In the genomic region with DNA sequence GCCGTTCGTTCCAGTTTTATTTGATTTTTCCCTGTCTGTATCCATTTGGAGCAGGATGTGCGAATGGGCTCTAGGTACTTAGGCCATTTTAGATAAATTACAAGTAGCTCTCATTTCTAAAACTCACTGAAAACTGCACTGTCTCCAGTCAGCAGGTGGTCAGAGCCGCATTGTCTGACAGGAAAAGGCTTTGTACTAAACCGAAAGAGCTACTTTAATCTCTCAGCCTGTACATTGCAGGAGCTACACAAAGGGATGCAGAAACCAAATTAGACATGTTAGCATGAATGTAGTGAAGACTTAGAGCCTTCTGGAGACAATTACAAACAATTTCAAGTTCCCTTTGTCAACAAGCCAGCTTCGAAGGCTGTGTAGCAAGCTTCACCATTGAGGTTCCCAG, we compare ENCODE assay signal across 15 mouse cellular contexts.
A peak's percentile ranks its signal among the peaks of the same experiment; 100 is the strongest.
DNase-seq lines count a peak whose midpoint lies in the region; ATAC-seq lines count a peak whose summit lies in the region.
"Had no signal": no experiment of that assay in that cellular context is flagged by ENCODE, and none has a peak within 500 bp of the region (broad histone marks: within the 10 kb centered on the region; RNA-seq: fewer than 3 reads in every experiment).

No protein-coding gene starts in this region.

- peak; percentile 15 to 17 for DNase-seq in cerebellum, postnatal 25 days
- DNase-seq in cerebellum, adult 11 months: no peak
- DNase-seq in hindbrain, embryonic 11.5 days (ENCODE audit: low spot score): peak; percentile 3
- peak; percentile 19 for DNase-seq in Muller cell, postnatal 12 days (ENCODE audit: inconsistent ontology term)
- DNase-seq in left cerebral cortex, postnatal 36 days (ENCODE audit: low spot score in 2 of 2): no peak
- DNase-seq: adrenal gland, postnatal 10 days; kidney, adult 11 months; kidney, postnatal 25 days; layer of hippocampus, adult 9-11 months; liver, postnatal 0 days; lung, postnatal 36 days had no signal

- no peak overlapping the region for H3K9ac ChIP-seq in hindbrain, embryonic 11.5 days (ENCODE audit: low read depth, low read length)
- no peak overlapping the region for H3K9ac ChIP-seq in hindbrain, embryonic 13.5 days
- no peak overlapping the region for H3K9ac ChIP-seq in embryonic facial prominence, embryonic 13.5 days
- H3K9ac ChIP-seq: liver, postnatal 0 days had no signal

- H3K36me3 ChIP-seq in hindbrain, embryonic 11.5 days (ENCODE audit: control insufficient read depth, insufficient read depth, low read length): no peaks in the 10 kb centered on the region
- no peaks in the 10 kb centered on the region for H3K36me3 ChIP-seq in hindbrain, embryonic 13.5 days
- no peaks in the 10 kb centered on the region for H3K36me3 ChIP-seq in embryonic facial prominence, embryonic 13.5 days
- H3K36me3 ChIP-seq: G1E had no signal

- intact Hi-C loops in left cerebral cortex, postnatal 36 days (cut with DNase I): no loop called here

- no peak for ATAC-seq in hindbrain, embryonic 11.5 days (ENCODE audit: low FRiP score)
- ATAC-seq in hindbrain, embryonic 13.5 days (ENCODE audit: low FRiP score): no peak
- ATAC-seq in embryonic facial prominence, embryonic 13.5 days (ENCODE audit: insufficient number of reproducible peaks, insufficient read depth, low FRiP score, low TSS enrichment, low read depth): no peak
- no peak for ATAC-seq in erythroid progenitor cell, adult 5-6 weeks (replicated peaks; ENCODE audit: low FRiP score, poor library complexity, severe bottlenecking)
- ATAC-seq: liver, postnatal 0 days had no signal

- no peak overlapping the region for H3K4me3 ChIP-seq in hindbrain, embryonic 11.5 days (ENCODE audit: low read depth, low read length)
- H3K4me3 ChIP-seq in hindbrain, embryonic 13.5 days: no peak overlapping the region
- H3K4me3 ChIP-seq in embryonic facial prominence, embryonic 13.5 days: no peak overlapping the region

- no peak overlapping the region for H3K4me2 ChIP-seq in hindbrain, embryonic 11.5 days (replicated peaks; ENCODE audit: low read depth, low read length)
- H3K4me2 ChIP-seq in hindbrain, embryonic 13.5 days: no peak overlapping the region
- H3K4me2 ChIP-seq in embryonic facial prominence, embryonic 13.5 days: peak overlapping the region; percentile 16; the same call in 1 of the 2 replicates

- H3K9me3 ChIP-seq in hindbrain, embryonic 11.5 days (ENCODE audit: control insufficient read depth, low read length): no peaks in the 10 kb centered on the region
- no peaks in the 10 kb centered on the region for H3K9me3 ChIP-seq in hindbrain, embryonic 13.5 days
- H3K9me3 ChIP-seq in embryonic facial prominence, embryonic 13.5 days: no peaks in the 10 kb centered on the region
- H3K9me3 ChIP-seq: G1E had no signal

- no peaks in the 10 kb centered on the region for H3K27me3 ChIP-seq in hindbrain, embryonic 11.5 days (ENCODE audit: control insufficient read depth, insufficient read depth, low read length)
- no peaks in the 10 kb centered on the region for H3K27me3 ChIP-seq in hindbrain, embryonic 13.5 days
- H3K27me3 ChIP-seq in embryonic facial prominence, embryonic 13.5 days: no peaks in the 10 kb centered on the region

- WGBS in hindbrain, embryonic 11.5 days: 59% methylated on average over 6 of the region's 6 CpGs
- 46% methylated on average over 6 of the region's 6 CpGs for WGBS in hindbrain, embryonic 13.5 days
- WGBS in embryonic facial prominence, embryonic 13.5 days: 41% methylated on average over 6 of the region's 6 CpGs

- no peaks in the 10 kb centered on the region for H3K4me1 ChIP-seq in hindbrain, embryonic 11.5 days (replicated peaks; ENCODE audit: control insufficient read depth, insufficient read depth, low read length)
- no peaks in the 10 kb centered on the region for H3K4me1 ChIP-seq in hindbrain, embryonic 13.5 days (replicated peaks)
- H3K4me1 ChIP-seq in embryonic facial prominence, embryonic 13.5 days: peaks cover 4% of the 10 kb centered on the region; the same call in 1 of the 2 replicates

- H3K27ac ChIP-seq in hindbrain, embryonic 11.5 days (ENCODE audit: low read depth, low read length): no peak overlapping the region
- no peak overlapping the region for H3K27ac ChIP-seq in hindbrain, embryonic 13.5 days
- H3K27ac ChIP-seq in embryonic facial prominence, embryonic 13.5 days: 0 out of 2 replicates have a peak overlapping the region, but pooled peaks have one; percentile 39

Comparison
In these comparisons a context has a peak if more than half of its experiments do, and no peak if none do; other contexts are left out.
1. DNase-seq: peak in cerebellum, postnatal 25 days (2 of 2), hindbrain, embryonic 11.5 days (single experiment) and Muller cell, postnatal 12 days (single experiment); none in cerebellum, adult 11 months (single experiment) and left cerebral cortex, postnatal 36 days (0 of 2).